Mouse (Mus musculus): ENCODE data around the gene 1700017N19Rik. TPM values are rescaled to one million over a fixed set of nuclear protein-coding genes. Genes with fewer than 3 reads are reported as not detected.
"Not testable (repeated sequence)": the region's sequence is repeated elsewhere in the genome, so short reads cannot be mapped to it uniquely, and the experiment has no call there.

The 1700017N19Rik gene
- total RNA-seq (2021) = not detected

- intact Hi-C loops (cut with DNase I) = no loop called here
- DNase-seq (ENCODE audit: low spot score) = no peak
Observed at GRCm38 (mm10) chr10:100590323-100590722, at the start of gene 1700017N19Rik, which contains the start of gene 4930430F08Rik. 1700017N19Rik (plus strand) TSS chr10:100590484. 4930430F08Rik (minus strand) TSS chr10:100590423.

- intact Hi-C loops (cut with DNase I) = no loop called here
- no peak for DNase-seq (ENCODE audit: low spot score)
Observed at GRCm38 (mm10) chr10:100556566-100557175, 33.6 kb upstream of the 1700017N19Rik start.

GRCm38 (mm10) chr10:100560194-100560883 is 29.9 kb upstream of the 1700017N19Rik start:
- intact Hi-C loops (cut with DNase I); DNase-seq (ENCODE audit: low spot score): not testable (repeated sequence)

- intact Hi-C loops (cut with DNase I) = no loop called here
- no peak for DNase-seq (ENCODE audit: low spot score)
Observed at GRCm38 (mm10) chr10:100564112-100564511, 26.2 kb upstream of the 1700017N19Rik start.

- no peak for DNase-seq (ENCODE audit: low spot score)
- intact Hi-C loops (cut with DNase I) = no loop called here
Observed at GRCm38 (mm10) chr10:100571707-100572106, 18.6 kb upstream of the 1700017N19Rik start.

GRCm38 (mm10) chr10:100574505-100575149 is 15.7 kb upstream of the 1700017N19Rik start:
- DNase-seq (ENCODE audit: low spot score) = no peak
- intact Hi-C loops (cut with DNase I) = no loop called here

GRCm38 (mm10) chr10:100575294-100575693 is 15.0 kb upstream of the 1700017N19Rik start:
- intact Hi-C loops (cut with DNase I) = no loop called here
- no peak for DNase-seq (ENCODE audit: low spot score)

GRCm38 (mm10) chr10:100584178-100584577 is 6.1 kb upstream of the 1700017N19Rik start:
- intact Hi-C loops (cut with DNase I) = no loop called here
- no peak for DNase-seq (ENCODE audit: low spot score)

- intact Hi-C loops (cut with DNase I) = loop anchor here (5.0 kb wide), 1 partner anchor 101 kb away; the partner anchor contains the start of genes Cep290 and Tmtc3
- no peak for DNase-seq (ENCODE audit: low spot score)
Observed at GRCm38 (mm10) chr10:100588524-100588923, 1.8 kb upstream of the 1700017N19Rik start.

GRCm38 (mm10) chr10:100588932-100589388 is 1.3 kb upstream of the 1700017N19Rik start:
- intact Hi-C loops (cut with DNase I) = loop anchor here (5.0 kb wide), 1 partner anchor 102 kb away; the partner anchor contains the start of genes Cep290 and Tmtc3
- DNase-seq (ENCODE audit: low spot score) = peak; percentile 68

GRCm38 (mm10) chr10:100598339-100598738 is 8.1 kb downstream of the 1700017N19Rik start:
- no peak for DNase-seq (ENCODE audit: low spot score)
- intact Hi-C loops (cut with DNase I) = no loop called here

- intact Hi-C loops (cut with DNase I) = no loop called here
- no peak for DNase-seq (ENCODE audit: low spot score)
Observed at GRCm38 (mm10) chr10:100603511-100603910, 13.2 kb downstream of the 1700017N19Rik start.

- intact Hi-C loops (cut with DNase I) = no loop called here
- no peak for DNase-seq (ENCODE audit: low spot score)
Observed at GRCm38 (mm10) chr10:100604254-100604653, 14.0 kb downstream of the 1700017N19Rik start.

- no peak for DNase-seq (ENCODE audit: low spot score)
- intact Hi-C loops (cut with DNase I) = no loop called here
Observed at GRCm38 (mm10) chr10:100617233-100617903, 27.1 kb downstream of the 1700017N19Rik start.

- intact Hi-C loops (cut with DNase I) = no loop called here
Observed at GRCm38 (mm10) chr10:100619474-100619873, 29.2 kb downstream of the 1700017N19Rik start.

GRCm38 (mm10) chr10:100620040-100620439 is 29.8 kb downstream of the 1700017N19Rik start:
- intact Hi-C loops (cut with DNase I) = no loop called here
- DNase-seq (ENCODE audit: low spot score) = no peak

More at GRCm38 (mm10) chr10:100619474-100619873, 29.2 kb downstream of the 1700017N19Rik start:
- DNase-seq (ENCODE audit: low spot score) = no peak

GRCm38 (mm10) chr10:100622494-100622893 is 32.2 kb downstream of the 1700017N19Rik start:
- DNase-seq (ENCODE audit: low spot score) = no peak
- intact Hi-C loops (cut with DNase I) = no loop called here

GRCm38 (mm10) chr10:100629762-100630438 is 39.6 kb downstream of the 1700017N19Rik start:
- no peak for DNase-seq (ENCODE audit: low spot score)
- intact Hi-C loops (cut with DNase I) = no loop called here

- intact Hi-C loops (cut with DNase I) = no loop called here
Observed at GRCm38 (mm10) chr10:100642887-100643286, 52.6 kb downstream of the 1700017N19Rik start.

More at GRCm38 (mm10) chr10:100642887-100643286, 52.6 kb downstream of the 1700017N19Rik start:
- no peak for DNase-seq (ENCODE audit: low spot score)
